Mouse (Mus musculus): Measurements from ENCODE around the gene Acot6. TPM values are rescaled to one million over a fixed set of nuclear protein-coding genes. Genes with fewer than 3 reads are reported as not detected.
"Not testable (repeated sequence)": the region's sequence is repeated elsewhere in the genome, so short reads cannot be mapped to it uniquely, and the experiment has no call there.

Acot6 gene
- polyA plus RNA-seq, 1 experiment from 2014 or later, result 1.2 TPM

DNA sequence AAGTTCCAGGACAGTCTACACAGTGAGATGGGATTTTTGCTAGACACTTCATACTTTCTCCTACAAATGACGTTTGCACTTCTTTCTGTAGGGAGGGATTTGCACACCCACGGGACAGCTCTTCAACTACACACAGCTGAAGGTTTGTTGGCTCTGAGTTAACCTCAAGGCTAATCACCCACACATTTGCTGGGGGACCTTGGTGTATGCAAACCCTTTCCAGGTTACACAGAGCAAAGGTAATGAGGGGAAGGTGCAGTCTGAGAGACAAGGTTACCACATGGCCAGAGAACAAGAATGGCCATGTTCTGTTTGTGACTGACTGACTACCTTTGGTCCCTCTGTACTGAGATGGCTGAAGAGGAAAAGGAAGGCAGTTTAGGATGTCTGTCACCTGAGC, 16.6 kb upstream of the Acot6 start:
- Histone ChIP-seq H3K4me3 (ENCODE audit: low read depth, low read length) (no peak overlapping the region), H3K9ac (ENCODE audit: low read length) (no peak overlapping the region), H3K27me3 (ENCODE audit: control insufficient read depth, insufficient read depth, low read length) (no peaks in the 10 kb centered on the region), H3K9me3 (ENCODE audit: control insufficient read depth, low read length) (no peaks in the 10 kb centered on the region; the same call in 1 of the 2 replicates), H3K4me2 (no peak overlapping the region), H3K27ac (ENCODE audit: low read depth, low read length) (no peak overlapping the region), H3K4me1 (ENCODE audit: control insufficient read depth, insufficient read depth, low read length) (no peaks in the 10 kb centered on the region), H3K36me3 (ENCODE audit: control insufficient read depth, insufficient read depth, low read length) (no peaks in the 10 kb centered on the region)
- DNase-seq (ENCODE audit: low spot score, missing footprints) (no peak), ATAC-seq (ENCODE audit: low FRiP score) (no peak)
- 86% methylated on average over 2 of the region's 2 CpGs for WGBS

DNA sequence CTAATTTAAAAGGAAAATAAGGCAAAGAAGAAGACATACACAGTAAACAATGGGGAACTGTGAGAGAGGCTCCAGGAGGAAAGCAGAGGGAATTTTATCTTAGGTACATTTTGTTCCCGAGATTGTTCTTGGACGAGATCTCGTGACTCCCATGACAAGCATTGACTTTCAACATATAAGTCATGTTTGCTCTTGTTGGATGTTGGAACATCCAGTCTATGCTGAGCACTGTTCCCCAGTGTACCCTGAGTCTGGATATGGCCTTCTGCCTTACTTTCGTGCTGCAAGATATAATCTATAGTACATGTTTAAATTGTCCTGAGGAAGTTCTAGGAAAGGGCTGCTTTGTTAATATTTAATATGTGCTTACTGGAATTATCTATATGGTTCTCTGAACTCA, 15.9 kb upstream of the Acot6 start:
- H3K4me1 ChIP-seq (ENCODE audit: control insufficient read depth, insufficient read depth, low read length), result no peaks in the 10 kb centered on the region
- H3K4me2 ChIP-seq, result no peak overlapping the region
- H3K4me3 ChIP-seq (ENCODE audit: low read depth, low read length), result no peak overlapping the region
- ATAC-seq (ENCODE audit: low FRiP score) (no peak), DNase-seq (ENCODE audit: low spot score, missing footprints) (no peak)
- no peak overlapping the region for H3K27ac ChIP-seq (ENCODE audit: low read depth, low read length)
- no peaks in the 10 kb centered on the region for H3K36me3 ChIP-seq (ENCODE audit: control insufficient read depth, insufficient read depth, low read length)
- H3K27me3 ChIP-seq (ENCODE audit: control insufficient read depth, insufficient read depth, low read length), result no peaks in the 10 kb centered on the region
- no peaks in the 10 kb centered on the region; the same call in 1 of the 2 replicates for H3K9me3 ChIP-seq (ENCODE audit: control insufficient read depth, low read length)
- 90% methylated on average over 4 of the region's 4 CpGs for WGBS
- no peak overlapping the region for H3K9ac ChIP-seq (ENCODE audit: low read length)

DNA sequence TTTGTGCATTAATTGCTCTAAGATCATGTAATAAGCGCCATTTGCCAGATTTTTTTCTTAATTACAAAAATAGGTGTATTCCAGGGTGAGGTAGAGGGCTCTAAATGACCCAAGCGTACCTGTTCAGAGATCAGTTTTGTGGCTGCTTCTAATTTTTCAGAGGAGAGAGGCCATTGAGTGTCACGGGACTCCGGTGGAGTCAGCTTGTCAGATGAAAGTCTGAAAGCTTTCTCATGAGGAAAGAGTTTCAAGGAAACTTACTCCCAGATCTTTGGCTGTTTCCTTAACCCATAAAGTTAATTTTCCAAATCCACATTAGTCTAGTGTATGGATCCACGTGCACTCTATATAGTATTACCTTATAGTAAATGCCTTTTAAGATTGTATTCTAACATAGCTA, 5.8 kb upstream of the Acot6 start:
- ATAC-seq (ENCODE audit: low FRiP score); H3K9ac ChIP-seq (ENCODE audit: low read length); H3K4me3 ChIP-seq (ENCODE audit: low read depth, low read length); H3K4me1 ChIP-seq (ENCODE audit: control insufficient read depth, insufficient read depth, low read length); H3K36me3 ChIP-seq (ENCODE audit: control insufficient read depth, insufficient read depth, low read length); H3K9me3 ChIP-seq (ENCODE audit: control insufficient read depth, low read length); DNase-seq (ENCODE audit: low spot score, missing footprints); H3K27me3 ChIP-seq (ENCODE audit: control insufficient read depth, insufficient read depth, low read length); H3K4me2 ChIP-seq; H3K27ac ChIP-seq (ENCODE audit: low read depth, low read length): not testable (repeated sequence)
- WGBS, result 89% methylated on average over 5 of the region's 5 CpGs

DNA sequence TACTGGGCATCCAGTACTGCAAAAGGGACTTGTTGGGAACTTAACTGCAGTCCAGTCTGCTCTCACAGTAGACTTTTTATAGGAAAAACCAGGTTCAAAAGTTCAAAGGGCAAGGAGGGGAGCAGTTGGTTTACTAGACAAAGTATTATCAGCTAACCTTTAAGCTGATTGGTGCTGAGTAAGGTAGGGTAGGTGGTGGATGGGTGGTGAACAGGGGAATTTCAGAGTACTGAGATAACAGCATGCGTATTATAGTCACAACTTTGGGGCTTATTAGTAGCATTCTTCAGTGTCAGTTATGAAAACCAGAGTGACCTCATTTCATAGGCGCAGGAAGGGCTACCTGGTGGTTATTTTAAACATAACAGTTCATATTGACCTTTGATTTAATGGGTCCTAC, 849 bp upstream of the Acot6 start:
- no peaks in the 10 kb centered on the region for H3K27me3 ChIP-seq (ENCODE audit: control insufficient read depth, insufficient read depth, low read length)
- no peak overlapping the region for H3K4me2 ChIP-seq
- H3K4me3 ChIP-seq (ENCODE audit: low read depth, low read length), result no peak overlapping the region
- H3K36me3 ChIP-seq (ENCODE audit: control insufficient read depth, insufficient read depth, low read length), result no peaks in the 10 kb centered on the region
- no peaks in the 10 kb centered on the region; the same call in 1 of the 2 replicates for H3K9me3 ChIP-seq (ENCODE audit: control insufficient read depth, low read length)
- no peaks in the 10 kb centered on the region for H3K4me1 ChIP-seq (ENCODE audit: control insufficient read depth, insufficient read depth, low read length)
- ATAC-seq (ENCODE audit: low FRiP score) (no peak), DNase-seq (ENCODE audit: low spot score, missing footprints) (no peak)
- H3K9ac ChIP-seq (ENCODE audit: low read length), result no peak overlapping the region
- H3K27ac ChIP-seq (ENCODE audit: low read depth, low read length), result no peak overlapping the region
- WGBS, result 91% methylated on average over 2 of the region's 2 CpGs

DNA sequence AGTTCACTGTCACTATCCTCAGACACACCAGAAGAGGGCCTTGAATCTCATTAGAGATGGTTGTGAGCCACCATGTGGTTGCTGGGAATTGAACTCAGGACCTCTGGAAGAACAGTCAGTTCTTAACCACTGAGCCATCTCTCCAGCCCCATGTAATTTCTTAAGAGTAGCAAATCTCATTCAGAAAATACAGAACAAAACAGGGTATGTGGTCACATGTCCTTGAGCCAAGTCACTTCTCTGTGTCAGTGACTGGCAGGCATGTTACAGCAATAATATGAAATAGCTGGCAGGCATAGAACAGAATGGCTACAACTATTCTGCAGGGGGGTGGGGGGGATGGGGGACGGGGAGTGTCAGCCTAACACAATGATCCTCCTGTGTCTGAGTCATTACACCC, 383 bp upstream of the Acot6 start:
- no peak for ATAC-seq (ENCODE audit: low FRiP score)
- Histone ChIP-seq H3K4me3 (ENCODE audit: low read depth, low read length) (no peak overlapping the region; the same call in 1 of the 2 replicates), H3K9ac (ENCODE audit: low read length) (no peak overlapping the region), H3K9me3 (ENCODE audit: control insufficient read depth, low read length) (no peaks in the 10 kb centered on the region; the same call in 1 of the 2 replicates), H3K36me3 (ENCODE audit: control insufficient read depth, insufficient read depth, low read length) (no peaks in the 10 kb centered on the region), H3K27me3 (ENCODE audit: control insufficient read depth, insufficient read depth, low read length) (no peaks in the 10 kb centered on the region), H3K27ac (ENCODE audit: low read depth, low read length) (no peak overlapping the region), H3K4me2 (peak overlapping the region; percentile 78), H3K4me1 (ENCODE audit: control insufficient read depth, insufficient read depth, low read length) (no peaks in the 10 kb centered on the region)
- WGBS, result 80% methylated on average over 1 of the region's 1 CpGs
- DNase-seq (ENCODE audit: low spot score, missing footprints), result no peak

DNA sequence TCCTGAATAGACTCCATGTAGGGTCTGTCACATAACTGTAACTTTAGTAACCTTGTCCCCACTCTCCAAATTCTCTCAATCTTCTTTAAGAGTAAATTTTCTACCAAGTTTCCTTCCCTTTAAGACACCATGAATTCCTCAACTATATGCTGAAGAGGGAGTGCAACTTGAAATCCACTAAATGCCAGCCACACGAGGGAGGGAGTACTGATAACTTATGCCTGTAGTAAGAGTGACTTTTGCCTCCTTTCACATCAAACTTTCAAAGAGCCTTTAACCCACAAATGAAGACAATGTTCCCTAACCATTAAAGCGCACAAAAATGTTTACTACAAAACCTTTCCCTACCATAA, 1.0 kb downstream of the Acot6 start:
- Histone ChIP-seq H3K4me3 (ENCODE audit: low read depth, low read length) (peak overlapping the region; percentile 45; the same call in 1 of the 2 replicates), H3K4me2 (peak overlapping the region; percentile 78), H3K9ac (ENCODE audit: low read length) (no peak overlapping the region), H3K4me1 (ENCODE audit: control insufficient read depth, insufficient read depth, low read length) (no peaks in the 10 kb centered on the region), H3K27ac (ENCODE audit: low read depth, low read length) (no peak overlapping the region), H3K36me3 (ENCODE audit: control insufficient read depth, insufficient read depth, low read length) (no peaks in the 10 kb centered on the region), H3K9me3 (ENCODE audit: control insufficient read depth, low read length) (no peaks in the 10 kb centered on the region), H3K27me3 (ENCODE audit: control insufficient read depth, insufficient read depth, low read length) (no peaks in the 10 kb centered on the region)
- WGBS, result 69% methylated on average over 2 of the region's 2 CpGs
- ATAC-seq (ENCODE audit: low FRiP score) (no peak), DNase-seq (ENCODE audit: low spot score, missing footprints) (peak; percentile 88)

DNA sequence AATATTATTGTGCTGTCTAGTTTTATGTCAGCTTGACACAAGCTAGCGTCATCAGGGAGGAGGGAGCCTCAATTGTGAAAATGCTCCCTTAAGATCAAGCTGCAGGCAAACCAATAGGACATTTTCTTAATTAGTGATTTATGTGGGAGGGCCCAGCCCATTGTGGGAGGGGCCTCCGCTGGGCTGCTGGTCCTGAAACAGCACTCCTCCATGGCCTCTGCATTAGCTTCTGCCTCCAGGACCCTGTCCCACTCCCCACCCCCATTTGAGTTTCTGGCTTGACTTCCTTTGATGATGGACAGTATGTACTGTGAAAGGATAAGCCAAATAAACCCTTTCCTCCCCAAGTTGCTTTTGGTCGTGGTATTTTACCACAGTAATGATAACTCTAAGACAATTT, 6.6 kb downstream of the Acot6 start:
- ATAC-seq (ENCODE audit: low FRiP score) (no peak), DNase-seq (ENCODE audit: low spot score, missing footprints) (no peak)
- Histone ChIP-seq H3K27me3 (ENCODE audit: control insufficient read depth, insufficient read depth, low read length) (no peaks in the 10 kb centered on the region), H3K4me3 (ENCODE audit: low read depth, low read length) (no peak overlapping the region), H3K9me3 (ENCODE audit: control insufficient read depth, low read length) (no peaks in the 10 kb centered on the region), H3K4me2 (no peak overlapping the region), H3K36me3 (ENCODE audit: control insufficient read depth, insufficient read depth, low read length) (no peaks in the 10 kb centered on the region), H3K4me1 (ENCODE audit: control insufficient read depth, insufficient read depth, low read length) (no peaks in the 10 kb centered on the region), H3K9ac (ENCODE audit: low read length) (no peak overlapping the region), H3K27ac (ENCODE audit: low read depth, low read length) (no peak overlapping the region)
- 83% methylated on average over 3 of the region's 3 CpGs for whole genome bisulfite sequencing

DNA sequence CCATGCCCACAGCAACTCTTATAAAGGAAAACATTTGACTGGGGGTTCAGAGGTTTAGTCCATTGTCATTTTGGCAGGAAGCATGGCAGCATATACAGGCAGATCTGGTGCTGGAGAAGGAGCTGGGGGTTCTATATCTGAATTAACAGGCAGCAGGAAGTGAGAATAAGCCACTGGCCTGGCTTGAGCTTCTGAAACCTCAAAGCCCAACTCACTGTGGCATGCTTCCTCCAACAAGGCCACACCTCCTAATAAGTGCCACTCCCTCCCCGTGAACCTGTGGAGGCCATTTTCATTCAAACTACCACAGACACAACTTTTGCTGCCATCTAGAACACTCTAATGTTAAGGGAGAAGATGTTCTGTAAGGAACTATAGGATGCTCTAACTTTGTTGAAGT, 7.2 kb downstream of the Acot6 start:
- DNase-seq (ENCODE audit: low spot score, missing footprints) (peak; percentile 79), ATAC-seq (ENCODE audit: low FRiP score) (no peak)
- no peak overlapping the region for H3K4me3 ChIP-seq (ENCODE audit: low read depth, low read length)
- H3K9me3 ChIP-seq (ENCODE audit: control insufficient read depth, low read length), result no peaks in the 10 kb centered on the region
- no peaks in the 10 kb centered on the region for H3K36me3 ChIP-seq (ENCODE audit: control insufficient read depth, insufficient read depth, low read length)
- no peak overlapping the region for H3K4me2 ChIP-seq
- WGBS, result 64% methylated on average over 1 of the region's 1 CpGs
- H3K4me1 ChIP-seq (ENCODE audit: control insufficient read depth, insufficient read depth, low read length), result no peaks in the 10 kb centered on the region
- no peaks in the 10 kb centered on the region for H3K27me3 ChIP-seq (ENCODE audit: control insufficient read depth, insufficient read depth, low read length)
- H3K27ac ChIP-seq (ENCODE audit: low read depth, low read length), result no peak overlapping the region
- H3K9ac ChIP-seq (ENCODE audit: low read length), result no peak overlapping the region

DNA sequence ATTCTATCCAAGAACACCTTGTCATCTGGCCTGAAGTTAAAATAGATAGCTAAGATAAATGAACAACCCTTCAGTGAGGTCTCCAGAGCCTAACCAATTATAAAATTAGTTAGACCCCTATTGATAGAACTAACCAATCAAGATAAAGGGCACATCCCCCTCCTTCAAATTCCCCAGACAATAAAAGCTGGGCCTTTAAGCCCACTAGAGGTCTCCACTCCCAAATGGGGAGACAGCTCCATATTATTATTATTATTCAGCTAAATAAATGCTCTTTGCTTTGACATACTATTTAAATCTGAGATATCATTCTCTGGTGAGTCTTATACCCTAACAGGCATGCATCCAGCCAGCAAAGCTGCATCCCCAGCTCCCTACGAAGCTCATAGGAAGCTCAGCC, 9.5 kb downstream of the Acot6 start:
- H3K4me1 ChIP-seq (ENCODE audit: control insufficient read depth, insufficient read depth, low read length), result peaks cover 2% of the 10 kb centered on the region
- ATAC-seq (ENCODE audit: low FRiP score) (no peak), DNase-seq (ENCODE audit: low spot score, missing footprints) (no peak)
- no peaks in the 10 kb centered on the region for H3K9me3 ChIP-seq (ENCODE audit: control insufficient read depth, low read length)
- no peak overlapping the region for H3K9ac ChIP-seq (ENCODE audit: low read length)
- no peak overlapping the region for H3K4me3 ChIP-seq (ENCODE audit: low read depth, low read length)
- H3K4me2 ChIP-seq, result no peak overlapping the region
- no peak overlapping the region for H3K27ac ChIP-seq (ENCODE audit: low read depth, low read length)
- WGBS, result 68% methylated on average over 1 of the region's 1 CpGs
- no peaks in the 10 kb centered on the region for H3K27me3 ChIP-seq (ENCODE audit: control insufficient read depth, insufficient read depth, low read length)
- no peaks in the 10 kb centered on the region for H3K36me3 ChIP-seq (ENCODE audit: control insufficient read depth, insufficient read depth, low read length)

DNA sequence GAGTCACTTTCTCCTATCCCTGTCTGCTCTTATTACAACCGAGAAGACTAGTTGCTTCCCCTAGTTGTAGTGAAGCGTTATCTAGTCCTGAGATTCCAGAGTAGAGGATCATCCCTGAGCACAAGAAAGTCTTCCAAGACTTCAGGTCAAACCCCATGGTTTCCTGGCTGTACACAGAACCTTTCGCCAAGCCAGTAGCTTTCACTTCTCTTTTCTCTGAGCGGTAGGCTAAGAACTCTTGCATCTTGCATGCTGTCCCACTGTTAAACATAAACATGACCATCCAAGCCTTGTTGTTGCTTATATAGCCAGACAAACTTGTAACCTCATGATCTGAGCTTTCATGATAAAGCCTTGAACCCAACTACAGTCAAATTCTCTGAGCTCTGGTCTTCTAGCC, 10.4 kb downstream of the Acot6 start:
- Histone ChIP-seq H3K27ac (ENCODE audit: low read depth, low read length) (no peak overlapping the region), H3K9ac (ENCODE audit: low read length) (no peak overlapping the region), H3K27me3 (ENCODE audit: control insufficient read depth, insufficient read depth, low read length) (no peaks in the 10 kb centered on the region), H3K4me2 (no peak overlapping the region), H3K4me3 (ENCODE audit: low read depth, low read length) (no peak overlapping the region), H3K9me3 (ENCODE audit: control insufficient read depth, low read length) (no peaks in the 10 kb centered on the region), H3K4me1 (ENCODE audit: control insufficient read depth, insufficient read depth, low read length) (peaks cover 3% of the 10 kb centered on the region), H3K36me3 (ENCODE audit: control insufficient read depth, insufficient read depth, low read length) (no peaks in the 10 kb centered on the region)
- DNase-seq (ENCODE audit: low spot score, missing footprints) (no peak), ATAC-seq (ENCODE audit: low FRiP score) (no peak)
- WGBS, result 89% methylated on average over 4 of the region's 4 CpGs

All from midbrain, embryonic 11.5 days (tissue).